Mouse (Mus musculus): ENCODE results near the gene Ppp4c.
A peak's percentile ranks its signal among the peaks of the same experiment; 100 is the strongest.

The Ppp4c gene

DNA sequence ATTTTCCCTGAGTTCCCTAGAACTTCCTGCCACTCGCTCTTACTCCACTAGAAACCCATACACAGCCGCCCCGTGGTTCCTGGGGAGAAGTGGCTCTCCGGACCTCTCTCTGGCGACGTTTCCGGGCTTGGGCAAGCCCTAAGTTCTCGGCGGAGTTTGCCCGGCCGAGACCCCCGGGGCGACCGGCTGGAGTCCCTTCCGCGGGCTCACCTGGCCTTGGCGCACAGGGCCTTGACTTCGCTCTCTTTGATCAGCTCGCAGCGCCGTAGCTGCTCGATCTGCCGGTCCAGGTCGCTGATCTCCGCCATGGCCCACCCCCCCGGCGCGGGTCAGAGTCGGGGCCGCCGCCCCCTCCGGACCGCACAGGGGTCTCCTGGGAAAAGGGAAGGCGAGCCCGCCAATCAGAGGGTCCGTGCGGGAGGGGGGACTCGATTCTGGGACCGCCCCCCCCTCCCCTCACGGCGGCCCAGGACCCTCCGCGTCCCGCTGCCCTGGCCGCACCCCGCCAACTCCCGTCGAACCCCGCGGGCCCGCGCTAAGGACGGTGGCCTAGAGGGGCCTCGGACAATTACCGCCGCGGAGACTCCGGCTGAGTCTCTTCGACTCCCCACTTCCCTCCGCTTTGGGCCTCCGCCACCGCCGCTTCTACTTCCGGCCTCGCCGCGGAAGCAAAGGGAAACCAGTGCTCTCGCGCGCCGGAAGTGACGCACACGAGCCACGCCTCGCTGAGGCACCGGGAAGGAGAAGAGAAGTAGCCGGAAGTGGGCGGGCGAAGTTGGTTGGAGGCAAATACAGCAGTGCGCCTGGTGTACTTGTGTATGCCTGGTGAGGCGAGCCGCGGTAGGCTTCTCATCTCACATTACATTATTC, at the start of gene Ppp4c:
Ppp4c (minus strand) TSS at position 646 of the 870 bp plus-strand sequence.
- peak; percentile 83 to 93 for DNase-seq (ENCODE audit: low spot score in 2 of 2)

DNA sequence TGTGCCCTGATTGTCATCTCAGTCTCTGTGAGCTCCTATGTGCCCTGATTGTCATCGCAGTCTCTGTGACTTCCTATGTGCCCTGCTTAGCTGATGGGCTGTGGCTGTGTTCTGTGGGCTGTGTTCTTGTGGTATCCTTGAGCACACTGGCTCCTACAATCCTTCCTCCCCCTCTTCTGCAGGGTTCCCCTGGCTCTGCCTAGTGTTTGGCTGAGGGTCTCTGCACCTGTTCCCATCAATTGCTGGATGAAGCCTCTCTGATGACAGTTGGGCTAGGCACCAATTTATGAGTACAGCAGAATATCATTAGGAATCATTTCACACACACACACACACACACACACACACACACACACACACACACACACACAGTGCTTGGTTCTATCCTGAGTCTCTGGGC, 41.0 kb upstream of the Ppp4c start:
- DNase-seq (ENCODE audit: low spot score in 2 of 2) = no peak

GRCm38 (mm10) chr7:126832036-126832598, 39.8 kb upstream of the Ppp4c start:
- peak; percentile 29 to 55 for DNase-seq (ENCODE audit: low spot score in 2 of 2)

GRCm38 (mm10) chr7:126831539-126831938, 39.2 kb upstream of the Ppp4c start, which contains the start of gene 4930451I11Rik:
4930451I11Rik (minus strand) TSS chr7:126831639.
- no peak for DNase-seq (ENCODE audit: low spot score in 2 of 2)

GRCm38 (mm10) chr7:126825952-126826351, 33.7 kb upstream of the Ppp4c start:
- DNase-seq (ENCODE audit: low spot score in 2 of 2) = no peak

GRCm38 (mm10) chr7:126825403-126825802, 33.1 kb upstream of the Ppp4c start:
- no peak for DNase-seq (ENCODE audit: low spot score in 2 of 2)

DNA sequence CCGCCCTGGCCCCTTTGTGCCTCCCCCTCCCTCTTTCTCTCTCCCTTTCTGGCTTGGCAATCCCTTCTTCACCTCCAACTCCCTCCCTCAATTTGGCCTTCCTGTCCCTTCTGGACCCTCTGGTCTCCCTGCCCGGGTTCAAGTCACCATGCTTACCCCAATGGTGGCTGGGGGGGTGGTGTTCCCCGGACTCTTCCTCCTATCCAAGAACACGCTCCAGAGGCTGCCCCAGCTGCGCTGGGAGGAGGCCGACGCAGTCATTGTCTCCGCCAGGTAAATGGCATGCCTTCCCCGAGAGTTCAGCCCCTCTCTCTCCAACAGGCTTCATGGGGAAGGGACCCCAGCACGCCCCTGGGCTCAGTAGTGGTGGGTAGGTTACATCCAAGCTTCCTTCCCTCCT, 31.6 kb upstream of the Ppp4c start:
- DNase-seq (ENCODE audit: low spot score in 2 of 2) = no peak

DNA sequence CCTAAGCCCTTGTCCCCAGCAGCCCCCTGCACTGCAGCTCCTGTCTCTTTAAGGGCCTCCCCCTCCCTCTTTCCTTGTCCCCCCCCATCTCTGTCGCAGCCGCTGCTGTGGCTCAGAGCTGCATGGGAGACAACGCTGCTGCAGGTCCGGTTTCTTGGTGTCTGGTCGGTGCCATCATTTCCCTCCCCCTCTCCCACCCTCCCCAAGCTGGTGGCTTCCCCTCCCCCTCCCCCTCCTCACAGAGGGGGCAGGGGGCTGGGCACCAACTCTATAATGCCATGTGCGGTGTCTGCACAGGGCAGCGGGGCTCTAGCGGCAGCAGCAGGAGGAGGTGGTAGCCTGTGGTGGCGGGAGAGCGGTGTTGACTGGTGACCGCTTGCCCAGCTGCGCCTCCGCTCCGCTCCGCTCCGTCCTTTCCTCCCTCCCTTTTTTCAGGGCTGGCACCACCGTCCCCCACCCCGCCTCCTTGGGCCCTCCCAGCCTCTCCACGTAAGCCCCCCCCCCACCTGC, 31.0 kb upstream of the Ppp4c start:
- DNase-seq (ENCODE audit: low spot score in 2 of 2) = no peak

- DNase-seq (ENCODE audit: low spot score in 2 of 2) = no peak
These were observed 30.4 kb upstream of the Ppp4c start for GRCm38 (mm10) chr7:126822741-126823140.

DNA sequence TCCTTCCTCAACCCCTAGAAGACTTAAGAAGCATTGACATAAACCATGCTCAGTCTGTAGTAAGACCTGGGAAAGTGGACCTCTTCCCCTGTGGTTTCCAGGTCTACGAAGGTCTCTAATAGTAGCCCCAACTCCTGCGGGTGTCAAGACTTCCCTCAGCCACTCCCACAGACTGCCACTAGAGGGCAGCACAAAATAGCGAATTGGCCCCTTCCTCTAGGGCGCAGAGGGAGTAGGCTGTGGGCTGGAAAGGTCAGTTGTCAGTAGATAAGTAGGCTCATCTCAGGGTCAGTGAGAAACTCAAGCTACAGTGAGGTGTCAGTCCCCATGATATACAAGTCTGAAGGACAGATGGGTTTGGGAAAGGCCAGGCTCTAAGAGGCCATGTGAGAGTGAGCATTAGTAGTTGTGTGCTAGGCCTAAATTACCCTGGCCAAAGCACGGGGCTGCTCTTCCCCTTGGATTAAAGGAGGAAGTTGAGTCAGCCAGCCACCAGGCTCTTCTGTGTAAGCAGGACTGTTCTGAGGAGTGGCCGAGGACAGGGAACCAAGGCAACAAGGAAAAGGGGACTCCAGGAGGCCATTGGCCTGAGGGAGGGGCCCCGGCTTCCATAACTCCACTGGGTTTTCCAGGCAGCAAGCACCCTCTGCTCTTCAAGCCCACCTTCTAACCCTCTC, 29.7 kb upstream of the Ppp4c start:
- DNase-seq (ENCODE audit: low spot score in 2 of 2) = peak; percentile 53 to 57

DNA sequence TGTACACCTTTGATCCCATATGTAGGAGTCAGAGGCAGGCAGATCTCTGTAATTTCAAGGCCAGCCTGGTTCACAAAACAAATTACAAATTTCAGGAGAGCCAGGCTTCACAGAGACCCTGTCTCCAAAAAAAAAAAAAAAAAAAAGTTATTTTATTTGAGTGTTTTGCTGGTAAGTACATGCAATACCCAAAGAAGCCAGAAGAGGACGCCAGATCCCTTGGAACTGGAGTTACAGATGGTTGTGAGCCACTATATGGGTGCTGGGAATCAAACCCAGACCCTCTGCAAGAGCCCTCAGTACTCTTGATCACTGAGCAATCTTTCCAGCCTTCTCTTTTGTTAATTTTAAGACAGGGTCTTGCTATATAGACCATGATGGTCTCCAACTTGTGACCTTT, 26.5 kb upstream of the Ppp4c start:
- DNase-seq (ENCODE audit: low spot score in 2 of 2) = no peak

DNA sequence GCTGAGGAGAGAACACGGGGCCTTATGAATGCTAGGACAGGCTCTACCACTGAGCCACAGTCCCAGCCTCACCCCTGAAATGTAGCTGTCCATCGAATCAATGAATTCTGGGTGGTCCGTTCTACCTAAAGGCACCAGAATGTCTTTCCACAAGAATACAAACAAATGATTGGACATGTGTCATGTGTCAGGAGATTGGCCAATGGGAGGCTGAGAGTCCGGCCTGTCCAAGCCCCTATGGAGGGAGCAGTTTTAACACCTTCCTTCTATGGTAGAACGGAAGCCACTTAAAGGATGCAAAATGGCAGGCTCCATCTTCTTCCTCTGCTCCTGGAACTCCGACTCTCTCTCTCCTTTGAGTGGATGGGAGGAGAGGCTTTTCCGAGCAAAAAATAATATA, 25.3 kb upstream of the Ppp4c start:
- DNase-seq (ENCODE audit: low spot score in 2 of 2) = no peak

- no peak for DNase-seq (ENCODE audit: low spot score in 2 of 2)
These were observed 24.2 kb upstream of the Ppp4c start for GRCm38 (mm10) chr7:126816494-126816893.

DNA sequence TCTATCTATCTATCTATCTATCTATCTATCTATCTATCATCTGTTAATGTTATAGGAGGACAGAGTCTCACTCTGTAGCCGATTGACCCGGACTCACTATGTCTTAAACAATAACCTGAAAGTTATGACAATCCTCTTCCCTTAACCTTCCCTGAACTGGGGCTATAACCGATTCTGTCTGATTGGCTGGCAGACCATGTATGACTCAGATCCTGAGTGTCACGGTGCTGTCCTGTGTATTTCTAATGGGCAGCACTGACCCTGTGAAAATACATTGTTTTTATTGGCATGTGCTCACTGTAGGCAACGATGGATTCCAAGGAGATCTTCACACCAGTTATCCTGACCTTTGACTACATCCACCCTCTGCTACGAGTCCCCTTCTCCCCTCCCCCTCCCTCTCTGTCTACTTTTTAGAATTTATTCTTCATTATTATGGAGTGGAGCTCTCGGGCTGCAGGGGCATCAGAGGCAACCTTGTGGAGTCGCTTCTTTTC, 23.5 kb upstream of the Ppp4c start:
- no peak for DNase-seq (ENCODE audit: low spot score in 2 of 2)

- DNase-seq (ENCODE audit: low spot score in 2 of 2) = no peak
These were observed 17.6 kb upstream of the Ppp4c start for GRCm38 (mm10) chr7:126809723-126810369.

GRCm38 (mm10) chr7:126808703-126809455, 16.6 kb upstream of the Ppp4c start:
- DNase-seq (ENCODE audit: low spot score in 2 of 2) = peak; percentile 79 to 81

DNA sequence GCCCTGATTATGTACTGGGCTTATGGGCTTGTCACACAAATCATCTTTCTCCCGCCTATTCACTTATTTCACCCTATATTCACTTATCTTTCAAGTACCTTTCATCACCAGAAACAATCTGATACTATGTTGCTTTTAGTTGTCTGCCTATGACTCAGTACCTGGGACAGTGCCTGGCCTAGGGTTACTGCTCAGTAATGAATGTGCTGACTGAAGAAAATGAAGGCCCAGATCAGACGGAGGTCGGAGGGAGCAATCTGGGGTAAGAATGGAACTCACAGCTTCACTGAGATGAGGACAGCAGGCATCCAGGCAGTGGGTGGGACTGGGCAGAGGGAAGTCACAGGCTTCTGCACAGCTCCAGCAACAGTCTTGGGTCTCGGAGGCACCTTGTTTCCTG, 15.1 kb upstream of the Ppp4c start:
- no peak for DNase-seq (ENCODE audit: low spot score in 2 of 2)

- DNase-seq (ENCODE audit: low spot score in 2 of 2) = no peak
These were observed 14.7 kb upstream of the Ppp4c start for GRCm38 (mm10) chr7:126806956-126807355.

GRCm38 (mm10) chr7:126803751-126804150, 11.5 kb upstream of the Ppp4c start:
- no peak for DNase-seq (ENCODE audit: low spot score in 2 of 2)

DNA sequence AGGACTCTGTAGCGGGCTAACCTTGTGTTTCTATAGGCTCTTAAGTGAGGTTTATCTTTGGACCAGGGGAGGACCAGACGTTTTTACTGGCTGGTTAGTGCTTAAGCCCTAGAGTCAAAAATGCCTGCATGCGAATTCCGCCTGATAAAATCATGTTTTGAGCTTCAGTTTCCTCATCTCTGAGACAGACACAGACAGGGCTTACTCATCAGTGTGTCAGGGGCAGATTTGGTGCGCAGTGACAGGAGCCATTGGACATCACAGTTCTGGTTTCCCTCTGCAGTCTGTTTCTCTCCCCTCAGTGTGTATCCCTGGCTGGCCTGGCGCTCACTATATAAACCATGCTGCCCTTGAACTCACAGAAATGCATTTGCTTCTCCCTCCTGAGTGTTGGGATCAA, 10.9 kb upstream of the Ppp4c start:
- DNase-seq (ENCODE audit: low spot score in 2 of 2) = no peak
